Mouse (Mus musculus) lung, postnatal 14 days (tissue): ENCODE measurements around the gene Usp53.

Experiments used
- DNase-seq: peaks from one replicate; pipeline ENCODE4 v3.0.0; 2021

The Usp53 gene

GRCm38 (mm10) chr3:122984249-122985182 lies at the start of gene Usp53:
TSS of gene Usp53 (minus strand) at chr3:122984510.
- DNase-seq, result peak; percentile 94

- DNase-seq, result no peak
Measured at GRCm38 (mm10) chr3:123033804-123034203, 49.5 kb upstream of the Usp53 start.

- no peak for DNase-seq
Measured at GRCm38 (mm10) chr3:123025634-123026033, 41.3 kb upstream of the Usp53 start.

- no peak for DNase-seq
Measured at GRCm38 (mm10) chr3:123024496-123025234, 40.4 kb upstream of the Usp53 start.

GRCm38 (mm10) chr3:123018792-123019191 lies 34.5 kb upstream of the Usp53 start:
- no peak for DNase-seq

- no peak for DNase-seq
Measured at GRCm38 (mm10) chr3:123013476-123013875, 29.2 kb upstream of the Usp53 start.

- no peak for DNase-seq
Measured at GRCm38 (mm10) chr3:123009417-123009816, 25.1 kb upstream of the Usp53 start.

GRCm38 (mm10) chr3:123007386-123007785 lies 23.1 kb upstream of the Usp53 start:
- DNase-seq, result no peak

GRCm38 (mm10) chr3:123001053-123001452 lies 16.7 kb upstream of the Usp53 start:
- DNase-seq, result no peak

GRCm38 (mm10) chr3:122998511-122998910 lies 14.2 kb upstream of the Usp53 start:
- DNase-seq, result no peak

GRCm38 (mm10) chr3:122996968-122997367 lies 12.7 kb upstream of the Usp53 start:
- no peak for DNase-seq

GRCm38 (mm10) chr3:122986906-122987305 lies 2.6 kb upstream of the Usp53 start:
- no peak for DNase-seq

- no peak for DNase-seq
Measured at GRCm38 (mm10) chr3:122986386-122986785, 2.1 kb upstream of the Usp53 start.

GRCm38 (mm10) chr3:122985183-122985944 lies 1.1 kb upstream of the Usp53 start:
- no peak for DNase-seq

- DNase-seq, result peak; percentile 60
Measured at GRCm38 (mm10) chr3:122983849-122984248, 461 bp downstream of the Usp53 start.

GRCm38 (mm10) chr3:122975964-122976363 lies 8.3 kb downstream of the Usp53 start:
- DNase-seq, result no peak

- no peak for DNase-seq
Measured at GRCm38 (mm10) chr3:122975363-122975762, 8.9 kb downstream of the Usp53 start.

GRCm38 (mm10) chr3:122974833-122975232 lies 9.5 kb downstream of the Usp53 start:
- no peak for DNase-seq

GRCm38 (mm10) chr3:122972126-122972822 lies 12.0 kb downstream of the Usp53 start:
- DNase-seq, result no peak

- DNase-seq, result no peak
Measured at GRCm38 (mm10) chr3:122968391-122968790, 15.9 kb downstream of the Usp53 start.

- no peak for DNase-seq
Measured at GRCm38 (mm10) chr3:122964301-122964700, 20.0 kb downstream of the Usp53 start.

GRCm38 (mm10) chr3:122950129-122950528 lies 34.2 kb downstream of the Usp53 start:
- no peak for DNase-seq
